Mouse (Mus musculus) common myeloid progenitor, adult 5-6 weeks (primary cell): ENCODE results near the gene Smyd3. TPM values are rescaled to one million over a fixed set of nuclear protein-coding genes. Genes with fewer than 3 reads are reported as not detected.
A peak's percentile ranks its signal among the peaks of the same experiment; 100 is the strongest.

ENCODE experiments used
- ATAC-seq: replicated peaks from 2 replicates; pipeline ENCODE4 v1.8.0; 2016; ENCODE audit warnings: low read depth, mild to moderate bottlenecking, moderate TSS enrichment, inconsistent platforms; ENCODE audit not compliant: poor library complexity, severe bottlenecking
- total RNA-seq: library from RNA; stranded (forward); fragments of 200-1000, 187-1606 nt; gene quantifications from 2 replicates; pipeline ENCODE4 v1.2.3, GENCODE M21; 2017

Gene Smyd3
- total RNA-seq, 1 experiment from 2014 or later = 41.1 TPM

DNA sequence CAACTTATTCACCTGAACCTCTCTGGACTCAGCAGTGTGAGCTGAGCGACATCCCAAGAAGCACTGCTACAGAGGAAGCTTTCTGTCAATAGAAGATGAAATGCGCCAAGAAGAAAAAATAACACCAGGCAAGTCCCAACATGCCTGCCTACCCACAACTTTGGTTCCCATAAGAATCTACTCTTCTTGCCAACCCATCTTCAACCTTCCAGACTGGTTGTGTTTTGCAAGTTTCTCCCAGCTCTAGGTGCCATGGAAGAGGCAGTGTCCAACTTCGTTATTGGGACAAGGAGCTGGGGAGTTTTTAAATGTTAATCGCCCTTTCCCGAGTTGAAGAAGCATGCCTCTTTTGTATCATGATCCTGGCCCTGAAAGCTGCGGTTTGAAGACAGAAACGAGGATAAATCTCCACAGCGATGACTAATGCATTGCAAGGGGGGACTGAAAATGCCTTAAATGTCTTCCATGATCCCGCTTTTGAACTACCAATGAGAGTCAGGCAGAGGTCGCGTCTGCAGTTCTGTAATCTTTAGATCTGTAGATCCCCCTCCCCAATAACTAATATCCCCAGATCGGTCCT is 376.7 kb downstream of the Smyd3 start:
- ATAC-seq = no peak

DNA sequence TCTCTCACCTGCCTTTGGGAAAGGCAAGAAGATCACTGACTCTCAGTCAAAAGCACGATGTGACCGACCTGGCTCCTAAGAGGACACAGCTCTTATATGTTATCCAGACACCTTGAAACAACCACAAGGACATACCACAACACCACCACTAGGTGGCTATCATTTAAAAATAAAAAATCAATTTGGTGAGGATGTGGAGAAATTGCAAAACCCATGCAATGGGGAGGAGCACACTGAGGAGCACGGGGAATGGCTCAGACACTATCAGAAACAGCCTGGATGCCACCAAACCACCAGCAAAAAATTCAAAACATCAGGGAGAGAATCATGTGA is 380.7 kb downstream of the Smyd3 start:
- ATAC-seq = peak; percentile 43

DNA sequence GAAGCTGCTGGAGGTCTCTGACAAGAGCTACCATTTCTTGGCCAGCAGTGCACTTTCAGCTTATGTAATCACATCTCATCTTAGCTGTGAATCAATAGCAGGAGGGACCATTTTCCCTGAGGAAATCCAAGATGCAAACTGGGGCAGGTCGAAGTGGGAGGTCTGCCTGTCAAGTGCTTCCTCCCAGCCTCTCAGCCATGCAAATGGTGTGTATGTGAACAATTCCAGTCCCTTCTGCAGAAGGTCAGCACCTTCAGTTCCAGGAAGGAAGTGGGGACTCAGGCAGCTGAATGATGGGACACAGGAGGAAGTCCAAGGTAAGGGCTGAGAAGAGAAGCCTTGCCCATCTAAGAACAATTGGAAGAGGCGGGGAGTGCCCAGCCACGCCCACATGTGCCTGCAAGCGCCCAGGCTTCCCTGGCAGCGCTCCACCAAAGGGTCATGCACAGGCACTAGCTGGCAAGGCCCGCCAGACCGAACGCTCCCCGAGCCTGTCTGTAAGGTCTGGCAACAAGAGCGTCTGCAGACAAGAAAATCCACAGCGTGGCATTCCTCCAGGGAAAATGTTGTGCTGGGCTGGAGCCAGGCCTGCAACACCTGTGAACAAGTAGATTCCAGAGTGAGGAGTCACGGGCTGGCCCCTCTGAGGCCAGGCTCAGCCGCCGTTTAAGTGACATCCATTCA is 381.2 kb downstream of the Smyd3 start:
- peak; percentile 66 for ATAC-seq

DNA sequence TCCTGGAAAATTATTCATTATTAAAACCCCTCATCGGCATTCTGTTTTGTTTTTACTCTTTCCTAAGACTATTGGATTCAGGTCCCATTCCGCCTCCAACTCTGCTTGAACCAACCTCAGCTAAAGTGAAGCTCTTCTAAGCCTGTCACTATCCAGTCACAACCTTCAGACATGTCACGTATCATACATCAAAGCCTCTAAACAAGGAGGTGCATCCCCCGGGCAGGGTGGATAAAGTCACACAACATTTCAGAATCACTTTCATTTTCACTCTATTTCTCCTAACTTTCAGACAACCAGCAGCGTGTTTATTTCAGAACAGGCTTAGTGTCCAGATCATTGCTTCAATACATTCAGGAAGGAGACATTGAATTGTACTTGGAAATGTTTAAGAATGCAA is 387.8 kb downstream of the Smyd3 start:
- no peak for ATAC-seq

DNA sequence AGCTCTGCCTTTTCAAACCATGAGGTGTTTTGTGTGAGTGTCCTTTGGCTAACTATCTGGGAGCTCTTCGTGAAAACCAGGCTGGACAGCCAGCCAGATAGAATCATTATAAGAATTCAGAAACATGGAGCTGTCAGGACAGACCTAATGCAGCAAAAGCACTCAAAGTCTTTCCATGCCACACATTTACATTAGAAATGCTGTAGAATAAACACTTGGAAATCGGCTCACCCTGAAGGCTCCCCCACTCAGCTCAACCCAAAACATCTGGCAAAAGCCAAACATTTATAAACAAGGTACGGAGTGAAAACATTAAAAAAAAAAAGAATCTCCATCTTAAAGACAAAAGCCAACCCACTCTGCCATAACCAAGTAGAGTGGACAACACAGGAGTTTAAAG is 391.6 kb downstream of the Smyd3 start:
- no peak for ATAC-seq

DNA sequence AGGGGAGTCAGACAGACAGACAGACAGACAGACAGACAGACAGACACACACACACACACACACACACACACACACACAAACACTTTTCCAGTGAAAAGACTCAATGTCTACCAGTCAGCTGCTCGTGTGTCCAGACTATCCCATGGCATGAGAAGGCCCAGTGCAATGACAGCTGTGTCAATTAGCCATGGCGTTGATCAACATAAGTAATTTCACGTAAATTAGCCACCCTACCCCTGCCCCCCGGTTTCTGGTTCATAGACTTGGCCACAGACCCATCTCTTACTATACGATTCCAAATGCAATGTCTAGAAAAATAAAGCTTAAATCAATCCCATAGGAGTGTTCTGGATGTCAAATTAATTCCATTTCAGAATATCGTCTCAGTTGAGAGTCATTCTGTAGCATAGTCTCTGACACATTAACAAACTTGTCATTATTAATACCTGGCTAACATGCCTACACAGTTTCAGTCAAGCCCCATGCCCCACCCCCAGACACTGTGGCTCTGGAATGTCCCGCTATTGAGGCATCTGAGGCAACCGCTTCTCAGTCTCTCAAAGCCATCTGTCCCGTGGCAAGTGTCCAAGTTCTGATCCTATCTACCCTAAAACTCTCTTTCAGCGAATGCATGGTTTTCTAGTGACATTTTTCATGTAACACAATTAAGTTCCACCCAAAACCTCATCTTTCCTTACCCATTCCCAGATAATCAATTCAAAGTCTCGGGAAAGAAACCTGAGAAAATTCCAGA is 395.2 kb downstream of the Smyd3 start:
- ATAC-seq = peak; percentile 51; the same call in 1 of the 2 replicates

DNA sequence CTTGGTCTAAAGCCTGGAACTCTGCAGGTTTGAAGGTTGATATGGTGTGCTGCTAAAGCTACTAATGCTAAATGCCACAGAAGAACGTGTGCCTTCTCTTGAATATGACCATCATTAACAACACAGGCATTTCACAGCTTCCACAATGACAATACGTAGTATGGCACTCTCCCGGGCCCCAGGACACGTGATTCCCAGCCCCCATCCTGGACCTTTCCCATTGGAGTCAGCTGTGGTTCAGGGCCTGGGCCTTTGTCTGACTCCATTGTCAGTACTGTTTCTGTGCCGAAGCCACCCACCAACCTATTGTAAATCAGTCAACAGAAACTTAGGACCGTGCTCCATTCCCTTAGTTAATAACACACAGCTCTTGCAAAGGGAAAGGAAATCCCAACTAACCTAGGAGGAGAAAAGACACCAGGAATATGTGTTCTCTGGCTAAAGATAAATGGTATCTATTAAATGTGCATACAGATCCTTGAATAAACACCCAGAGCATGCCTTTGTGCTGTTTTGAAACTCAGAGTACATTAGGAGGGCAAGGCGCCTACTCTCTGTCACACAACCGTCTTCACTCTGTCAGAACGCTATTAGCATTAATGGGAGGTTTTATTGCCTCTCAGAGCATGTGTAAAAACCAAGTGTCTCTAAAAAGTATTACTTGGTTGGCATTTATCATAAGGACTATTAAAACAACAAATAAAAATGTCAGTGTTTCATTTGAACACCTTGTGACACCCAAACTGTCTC is 397.4 kb downstream of the Smyd3 start:
- ATAC-seq = no peak

DNA sequence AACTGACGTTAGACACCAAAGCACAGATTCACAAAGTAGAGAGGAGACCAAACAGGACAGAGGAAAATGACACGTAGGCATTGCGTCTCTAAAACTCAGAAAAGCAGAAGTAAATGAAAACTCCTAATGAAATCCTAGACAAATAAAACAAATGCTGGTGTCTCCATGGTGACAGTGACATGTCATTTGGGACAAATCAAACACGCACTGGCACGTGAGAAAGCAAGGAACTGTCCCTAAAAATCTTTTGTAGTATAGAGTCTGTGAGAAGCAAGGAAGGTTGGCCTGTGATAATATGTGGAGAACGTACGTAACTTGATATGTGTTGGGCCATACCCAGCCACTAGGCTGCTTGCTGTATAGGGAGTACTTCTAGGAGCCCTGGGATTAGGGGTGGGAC is 399.2 kb downstream of the Smyd3 start:
- no peak for ATAC-seq

DNA sequence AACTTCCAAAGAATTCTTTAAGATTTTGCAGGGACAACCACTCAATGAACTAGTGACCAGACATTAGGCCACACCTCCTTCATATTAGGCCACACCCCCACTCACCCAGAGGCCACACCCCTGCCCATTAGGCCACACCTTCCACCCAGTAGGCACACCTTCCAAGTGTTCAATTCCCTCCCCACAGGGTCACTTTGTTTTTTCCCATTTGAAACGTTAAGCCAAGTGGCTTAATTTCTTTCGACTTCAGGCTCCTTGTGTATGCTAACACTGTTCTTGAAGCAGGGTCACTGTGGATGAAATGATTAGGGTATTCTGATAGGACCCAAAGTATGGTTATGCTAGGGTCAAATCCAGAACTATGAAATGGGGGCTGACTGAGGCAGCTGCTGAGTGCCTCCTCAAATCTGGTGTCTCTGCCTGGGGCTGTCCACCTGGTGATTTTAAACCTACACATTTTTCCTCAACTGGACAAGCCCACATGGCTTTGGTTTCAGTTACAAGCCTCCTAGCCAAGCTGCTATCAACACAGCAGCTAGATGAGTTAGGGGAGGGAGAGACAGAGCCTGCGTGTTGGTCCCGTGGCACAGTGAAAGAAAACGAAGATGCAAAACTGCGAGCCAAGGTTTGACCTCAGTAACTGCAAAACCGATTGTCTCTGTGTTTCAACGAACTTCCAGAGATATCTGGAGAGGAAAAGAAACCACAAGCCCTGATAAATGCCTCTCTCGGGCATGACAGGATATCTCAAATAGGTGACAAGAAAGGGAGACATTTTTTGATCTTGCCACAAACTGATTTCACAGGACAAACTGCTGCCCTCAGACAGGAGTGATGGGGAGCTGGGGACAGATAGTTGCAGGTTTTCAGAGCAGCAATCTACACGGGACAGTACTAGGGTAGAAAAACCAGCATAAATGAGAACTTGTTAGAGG is 400.8 kb downstream of the Smyd3 start:
- peak; percentile 74 for ATAC-seq

DNA sequence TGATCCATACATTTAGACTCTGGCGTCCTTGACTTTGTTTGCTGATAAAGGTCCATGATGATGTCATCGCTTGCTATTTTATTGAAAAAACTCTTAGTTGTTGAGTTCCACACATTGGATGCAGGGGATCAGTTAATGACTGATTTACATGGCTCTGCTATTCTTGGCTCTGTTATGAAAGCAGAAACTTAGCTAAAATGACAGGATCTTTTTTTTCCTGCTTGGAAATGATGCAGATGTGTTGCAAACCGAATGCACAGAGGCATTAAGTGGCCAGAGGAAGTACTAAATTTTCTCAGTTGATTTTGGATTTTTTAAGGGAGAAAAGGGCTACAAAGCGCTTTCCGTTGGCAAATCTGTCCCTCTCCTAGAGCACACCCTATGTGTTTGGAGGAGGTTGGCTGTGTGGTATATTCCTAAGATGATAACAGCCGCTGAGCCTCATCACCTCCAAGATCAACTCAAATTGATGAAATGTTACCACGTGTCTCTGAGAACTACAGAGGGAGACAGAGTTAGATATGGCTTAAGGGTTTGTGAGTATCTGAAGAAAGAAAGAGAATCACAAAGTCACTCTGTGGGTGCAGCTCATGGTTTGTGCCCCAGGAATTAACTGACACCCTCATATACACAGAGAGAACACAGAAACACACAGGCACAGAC is 402.9 kb downstream of the Smyd3 start:
- ATAC-seq = no peak

DNA sequence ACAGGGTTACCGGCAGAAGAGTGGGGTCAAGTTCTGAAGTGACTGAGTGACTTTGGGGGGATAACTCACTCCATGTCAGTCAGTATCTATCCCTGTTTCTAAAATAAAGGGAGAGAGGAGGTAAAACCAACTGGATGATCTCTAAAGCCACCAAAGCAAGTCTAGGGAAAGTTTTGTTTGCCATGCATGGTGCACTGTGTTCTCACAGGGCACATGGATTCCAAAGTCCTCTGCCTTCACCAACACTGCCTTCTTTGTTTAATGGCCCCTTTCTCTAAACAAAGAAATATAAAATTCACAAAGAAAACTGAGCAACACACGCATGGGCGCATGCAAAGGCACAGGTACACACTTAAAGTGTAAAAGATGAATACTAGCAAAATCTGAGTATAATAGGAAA is 403.5 kb downstream of the Smyd3 start:
- no peak for ATAC-seq

DNA sequence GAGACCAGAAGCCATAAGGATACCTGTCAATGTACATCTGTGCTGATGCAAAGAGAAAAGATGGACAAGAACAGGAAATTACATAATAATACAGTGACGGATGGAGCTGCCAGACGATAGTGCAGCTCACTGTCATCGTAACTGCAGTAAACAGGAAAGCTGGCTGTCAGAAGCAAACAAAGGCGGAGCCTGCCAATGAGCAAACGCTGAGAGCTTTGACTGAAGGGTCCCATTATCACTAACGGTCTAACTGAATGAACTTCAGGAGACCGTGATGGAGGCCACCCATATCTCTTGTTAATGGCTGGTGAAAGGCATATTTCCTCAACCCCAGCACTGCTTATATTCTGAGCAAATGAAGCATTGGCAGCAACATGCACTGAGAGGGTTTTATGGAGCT is 409.1 kb downstream of the Smyd3 start:
- peak; percentile 80 for ATAC-seq

DNA sequence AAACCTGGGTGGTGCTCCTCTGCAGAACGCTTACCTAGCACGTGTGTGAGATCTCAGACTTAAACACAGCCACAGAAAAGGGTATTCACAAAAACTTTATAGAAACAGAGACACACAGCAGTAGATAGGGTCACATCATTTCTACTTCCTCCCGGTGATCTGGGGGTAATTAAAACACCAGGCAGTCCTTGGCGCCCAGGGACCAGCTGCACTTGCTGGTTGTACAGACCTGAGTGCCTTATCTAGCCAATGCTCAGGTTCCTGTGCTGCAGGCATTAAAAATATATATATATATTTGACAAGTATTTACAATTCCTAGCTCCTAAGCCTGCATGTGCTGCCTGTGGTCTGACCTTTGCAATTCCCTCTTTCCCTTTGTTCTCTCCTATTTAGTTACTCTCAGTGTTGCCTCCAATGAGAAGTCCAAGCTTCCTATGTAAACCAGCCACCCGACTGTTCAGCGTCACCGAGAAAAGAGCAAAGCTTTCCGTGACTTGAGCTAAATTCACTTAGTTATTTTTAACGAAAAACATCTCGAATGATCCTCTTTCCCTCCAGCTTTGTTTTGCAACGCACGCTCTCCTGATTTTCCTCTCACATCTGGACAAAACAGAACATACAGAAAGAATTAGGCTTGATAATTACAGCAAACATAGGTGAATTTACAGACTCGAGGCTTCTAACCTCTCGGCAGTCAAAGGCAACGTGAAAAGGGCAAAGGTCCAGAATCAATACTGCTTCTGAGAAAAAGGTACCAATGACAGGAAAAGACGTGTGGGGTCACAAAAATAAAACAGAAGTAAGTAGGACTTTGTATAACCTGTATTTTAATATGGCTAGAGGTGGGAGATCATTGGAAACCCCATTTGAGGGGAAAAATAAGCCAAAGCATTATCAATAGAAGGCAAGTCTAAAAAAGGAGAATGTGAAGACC is 409.8 kb downstream of the Smyd3 start:
- ATAC-seq = no peak

DNA sequence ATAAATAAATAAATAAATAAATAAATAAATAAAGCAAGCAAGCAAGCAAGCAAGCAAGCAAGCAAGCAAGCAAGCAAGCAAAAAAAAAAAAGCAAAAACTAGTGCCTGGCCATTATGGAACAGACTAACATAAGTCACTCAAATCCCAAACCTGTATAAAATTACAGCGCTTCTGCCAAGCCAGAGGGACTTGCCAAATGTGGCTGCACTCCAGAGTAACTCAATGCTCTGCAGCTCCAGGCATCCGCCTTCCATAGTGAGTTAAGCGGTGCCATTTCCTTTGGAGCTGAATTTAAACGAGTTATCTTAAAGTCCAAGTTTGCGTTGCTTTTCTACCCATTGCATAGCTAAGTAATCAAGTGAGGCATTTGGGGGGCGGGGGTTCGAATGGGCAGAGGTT is 410.6 kb downstream of the Smyd3 start:
- no peak for ATAC-seq

DNA sequence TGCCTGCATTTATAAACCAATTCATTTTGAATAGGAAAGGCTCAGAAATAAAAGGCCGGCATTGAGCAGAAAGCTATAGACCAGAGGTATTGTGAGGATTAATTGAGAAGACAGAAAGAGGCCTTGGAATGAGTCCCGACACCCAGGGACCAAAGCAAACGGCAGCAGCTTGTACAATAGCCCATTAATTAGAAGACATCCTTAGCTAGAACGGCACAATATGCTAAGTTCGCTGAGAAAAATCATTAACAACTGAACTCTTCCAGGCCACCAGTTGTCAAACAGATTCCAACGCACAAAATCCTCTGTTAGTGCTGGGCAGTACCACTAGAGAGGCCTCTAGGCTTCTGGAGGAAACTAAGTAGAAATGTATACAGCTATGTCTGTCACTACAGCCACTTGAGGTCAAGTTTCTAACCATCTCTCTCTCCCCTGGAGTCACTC is 411.1 kb downstream of the Smyd3 start:
- no peak for ATAC-seq

DNA sequence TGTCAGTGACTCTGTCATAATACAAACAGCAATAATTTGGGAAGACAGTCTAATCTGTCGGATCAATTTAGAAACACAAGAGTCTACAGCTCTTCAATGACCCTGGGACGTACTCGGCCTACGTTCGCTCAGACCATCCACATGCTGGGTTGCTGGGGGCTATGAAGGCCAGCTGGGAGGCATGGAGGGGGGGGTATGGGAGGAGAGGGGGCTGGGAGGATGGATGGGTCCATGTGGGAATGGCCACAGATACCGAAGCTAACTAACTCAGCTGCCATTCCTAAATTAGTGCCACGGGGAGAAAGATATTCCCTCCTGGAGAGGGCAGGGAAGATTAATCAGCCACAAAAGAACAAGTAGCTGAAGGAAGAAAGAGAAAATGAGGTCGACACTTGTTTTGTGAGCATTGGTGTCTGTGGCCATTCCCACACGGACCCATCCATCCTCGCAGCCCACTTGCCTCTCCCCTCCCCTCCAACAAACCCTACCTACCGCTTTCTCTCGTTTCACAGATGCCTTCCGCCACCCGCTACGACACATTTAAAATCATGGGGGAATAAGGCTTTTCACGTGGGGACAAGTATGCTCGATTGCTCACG is 411.6 kb downstream of the Smyd3 start:
- ATAC-seq = no peak

DNA sequence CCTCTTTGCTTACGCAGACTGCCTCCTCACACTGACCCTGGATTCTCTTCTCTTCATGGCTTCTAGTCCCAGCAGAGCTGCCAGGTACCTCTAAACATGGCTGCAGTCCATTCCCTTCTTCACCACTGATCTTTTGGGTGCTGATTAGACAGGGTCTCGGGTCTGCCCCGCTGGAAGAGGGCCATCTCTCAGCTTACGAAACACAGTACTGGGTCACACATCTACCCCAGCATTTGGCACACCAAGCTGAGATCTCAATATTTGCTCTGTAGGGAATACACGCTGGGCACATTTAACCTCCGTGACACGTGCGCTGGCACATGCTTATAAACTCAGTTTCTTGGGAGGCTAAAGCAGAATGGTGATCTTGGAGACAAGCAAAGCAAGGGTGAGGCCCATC is 413.4 kb downstream of the Smyd3 start:
- ATAC-seq = no peak

DNA sequence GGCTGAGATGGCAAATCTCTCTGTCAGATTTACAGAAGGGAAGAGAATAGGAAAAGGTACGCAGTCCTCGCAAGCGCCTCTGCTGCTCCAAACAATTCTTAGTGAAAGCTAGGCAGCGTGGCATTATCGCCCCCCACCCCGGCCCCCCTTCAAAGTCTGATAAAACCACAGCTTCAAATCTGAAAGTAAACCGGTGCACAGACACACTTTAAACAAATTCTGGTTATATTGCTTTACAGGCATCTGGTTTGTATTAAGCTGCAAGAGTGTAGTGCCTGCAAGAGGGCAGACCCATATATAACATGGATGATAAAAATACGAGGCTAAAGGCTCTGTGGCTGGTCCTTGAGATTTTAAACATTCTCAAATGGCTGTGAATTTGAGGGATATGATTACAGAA is 420.8 kb downstream of the Smyd3 start:
- no peak for ATAC-seq
